Mouse (Mus musculus): ENCODE results near the gene Hoxc10. TPM values are rescaled to one million over a fixed set of nuclear protein-coding genes. Genes with fewer than 3 reads are reported as not detected.
A peak's percentile ranks its signal among the peaks of the same experiment; 100 is the strongest.

Gene Hoxc10
- polyA plus RNA-seq (2014; fragmentation: Nextera tagmentation; extraction: Ambion mirVana) = 0.10 and 0.18 TPM in 2 replicates

GRCm38 (mm10) chr15:102966776-102967311, at the start of gene Hoxc10:
TSS of gene Hoxc10 (plus strand) at chr15:102966796.
- 0 out of 2 replicates have a peak, but pooled peaks cover 2% of the 10 kb centered on the region for H3K4me1 ChIP-seq (ENCODE audit: control insufficient read depth, insufficient read depth, low read length)
- peak within 1 kb of the TSS; percentile 14; the same call in 1 of the 2 replicates for H3K4me3 ChIP-seq (ENCODE audit: low read depth, low read length)
- H3K27me3 ChIP-seq (ENCODE audit: control insufficient read depth, insufficient read depth, low read length) = peaks cover 97% of the 10 kb centered on the region
- H3K9ac ChIP-seq (ENCODE audit: low read depth, low read length) = no peak within 1 kb of the TSS
- no peaks in the 10 kb centered on the region for H3K36me3 ChIP-seq (ENCODE audit: control insufficient read depth, insufficient read depth, low read length)
- 3% methylated on average over 27 of the region's 27 CpGs for WGBS (ENCODE audit: insufficient replicate concordance)
- H3K4me2 ChIP-seq = peak within 1 kb of the TSS; percentile 23; the same call in 1 of the 2 replicates
- no peaks in the 10 kb centered on the region for H3K9me3 ChIP-seq (replicated peaks; ENCODE audit: control insufficient read depth, low read length)
- ATAC-seq (replicated peaks; ENCODE audit: insufficient number of reproducible peaks, low FRiP score, low TSS enrichment) = 0 out of 2 replicates have a peak, but pooled peaks have one; percentile 7
- no peak within 1 kb of the TSS for H3K27ac ChIP-seq (ENCODE audit: low read depth, low read length)

GRCm38 (mm10) chr15:102917972-102918572, 48.5 kb upstream of the Hoxc10 start:
- Histone ChIP-seq H3K4me3 (ENCODE audit: low read depth, low read length) (no peak overlapping the region), H3K36me3 (ENCODE audit: control insufficient read depth, insufficient read depth, low read length) (no peaks in the 10 kb centered on the region), H3K4me1 (ENCODE audit: control insufficient read depth, insufficient read depth, low read length) (peaks cover 6% of the 10 kb centered on the region; the same call in 1 of the 2 replicates), H3K9ac (ENCODE audit: low read depth, low read length) (no peak overlapping the region), H3K9me3 (replicated peaks; ENCODE audit: control insufficient read depth, low read length) (no peaks in the 10 kb centered on the region), H3K4me2 (no peak overlapping the region), H3K27me3 (ENCODE audit: control insufficient read depth, insufficient read depth, low read length) (peaks cover 91% of the 10 kb centered on the region), H3K27ac (ENCODE audit: low read depth, low read length) (no peak overlapping the region)
- ATAC-seq (replicated peaks; ENCODE audit: insufficient number of reproducible peaks, low FRiP score, low TSS enrichment) = no peak
- WGBS (ENCODE audit: insufficient replicate concordance) = 1% methylated on average over 20 of the region's 20 CpGs

GRCm38 (mm10) chr15:102918611-102919265, 47.9 kb upstream of the Hoxc10 start:
- peaks cover 6% of the 10 kb centered on the region; the same call in 1 of the 2 replicates for H3K4me1 ChIP-seq (ENCODE audit: control insufficient read depth, insufficient read depth, low read length)
- H3K36me3 ChIP-seq (ENCODE audit: control insufficient read depth, insufficient read depth, low read length) = no peaks in the 10 kb centered on the region
- WGBS (ENCODE audit: insufficient replicate concordance) = 3% methylated on average over 7 of the region's 7 CpGs

GRCm38 (mm10) chr15:102919336-102920180, 47.0 kb upstream of the Hoxc10 start:
- Histone ChIP-seq H3K4me2 (no peak overlapping the region), H3K27me3 (ENCODE audit: control insufficient read depth, insufficient read depth, low read length) (peaks cover 96% of the 10 kb centered on the region), H3K4me3 (ENCODE audit: low read depth, low read length) (no peak overlapping the region), H3K4me1 (ENCODE audit: control insufficient read depth, insufficient read depth, low read length) (peaks cover 6% of the 10 kb centered on the region; the same call in 1 of the 2 replicates), H3K27ac (ENCODE audit: low read depth, low read length) (no peak overlapping the region), H3K9me3 (replicated peaks; ENCODE audit: control insufficient read depth, low read length) (no peaks in the 10 kb centered on the region), H3K9ac (ENCODE audit: low read depth, low read length) (no peak overlapping the region), H3K36me3 (ENCODE audit: control insufficient read depth, insufficient read depth, low read length) (no peaks in the 10 kb centered on the region)
- 6% methylated on average over 12 of the region's 12 CpGs for WGBS (ENCODE audit: insufficient replicate concordance)
- ATAC-seq (replicated peaks; ENCODE audit: insufficient number of reproducible peaks, low FRiP score, low TSS enrichment) = no peak

More at GRCm38 (mm10) chr15:102918611-102919265, 47.9 kb upstream of the Hoxc10 start:
- no peaks in the 10 kb centered on the region for H3K9me3 ChIP-seq (replicated peaks; ENCODE audit: control insufficient read depth, low read length)
- H3K27ac ChIP-seq (ENCODE audit: low read depth, low read length) = no peak overlapping the region
- H3K4me2 ChIP-seq = no peak overlapping the region
- no peak for ATAC-seq (replicated peaks; ENCODE audit: insufficient number of reproducible peaks, low FRiP score, low TSS enrichment)
- no peak overlapping the region for H3K9ac ChIP-seq (ENCODE audit: low read depth, low read length)
- H3K4me3 ChIP-seq (ENCODE audit: low read depth, low read length) = no peak overlapping the region
- peaks cover 92% of the 10 kb centered on the region for H3K27me3 ChIP-seq (ENCODE audit: control insufficient read depth, insufficient read depth, low read length)

- Histone ChIP-seq H3K27me3 (ENCODE audit: control insufficient read depth, insufficient read depth, low read length) (peaks cover 97% of the 10 kb centered on the region), H3K4me1 (ENCODE audit: control insufficient read depth, insufficient read depth, low read length) (peaks cover 6% of the 10 kb centered on the region; the same call in 1 of the 2 replicates), H3K9me3 (replicated peaks; ENCODE audit: control insufficient read depth, low read length) (no peaks in the 10 kb centered on the region), H3K27ac (ENCODE audit: low read depth, low read length) (no peak overlapping the region), H3K4me3 (ENCODE audit: low read depth, low read length) (peak overlapping the region; percentile 3; the same call in 1 of the 2 replicates), H3K9ac (ENCODE audit: low read depth, low read length) (no peak overlapping the region), H3K36me3 (ENCODE audit: control insufficient read depth, insufficient read depth, low read length) (no peaks in the 10 kb centered on the region), H3K4me2 (peak overlapping the region; percentile 50)
- 2% methylated on average over 20 of the region's 20 CpGs for WGBS (ENCODE audit: insufficient replicate concordance)
- ATAC-seq (replicated peaks; ENCODE audit: insufficient number of reproducible peaks, low FRiP score, low TSS enrichment) = no peak
Measured at GRCm38 (mm10) chr15:102920619-102921018, 46.0 kb upstream of the Hoxc10 start.

GRCm38 (mm10) chr15:102921053-102922011, 45.3 kb upstream of the Hoxc10 start, which contains the start of gene Hoxc13:
TSS of gene Hoxc13 (plus strand) at chr15:102921103.
- no peak within 1 kb of the TSS for H3K9ac ChIP-seq (ENCODE audit: low read depth, low read length)
- peaks cover 97% of the 10 kb centered on the region for H3K27me3 ChIP-seq (ENCODE audit: control insufficient read depth, insufficient read depth, low read length)
- H3K36me3 ChIP-seq (ENCODE audit: control insufficient read depth, insufficient read depth, low read length) = no peaks in the 10 kb centered on the region
- 2% methylated on average over 85 of the region's 88 CpGs for WGBS (ENCODE audit: insufficient replicate concordance)
- H3K4me1 ChIP-seq (ENCODE audit: control insufficient read depth, insufficient read depth, low read length) = peaks cover 6% of the 10 kb centered on the region; the same call in 1 of the 2 replicates
- H3K4me3 ChIP-seq (ENCODE audit: low read depth, low read length) = peak within 1 kb of the TSS; percentile 22
- no peaks in the 10 kb centered on the region for H3K9me3 ChIP-seq (replicated peaks; ENCODE audit: control insufficient read depth, low read length)
- H3K4me2 ChIP-seq = peak within 1 kb of the TSS; percentile 50
- ATAC-seq (replicated peaks; ENCODE audit: insufficient number of reproducible peaks, low FRiP score, low TSS enrichment) = peak; percentile 42; the same call in 1 of the 2 replicates
- no peak within 1 kb of the TSS for H3K27ac ChIP-seq (ENCODE audit: low read depth, low read length)

GRCm38 (mm10) chr15:102922012-102922362, 44.6 kb upstream of the Hoxc10 start:
- 1% methylated on average over 24 of the region's 24 CpGs for WGBS (ENCODE audit: insufficient replicate concordance)
- peak overlapping the region; percentile 4 for H3K4me3 ChIP-seq (ENCODE audit: low read depth, low read length)

More at GRCm38 (mm10) chr15:102922012-102922362, 44.6 kb upstream of the Hoxc10 start:
- no peak for ATAC-seq (replicated peaks; ENCODE audit: insufficient number of reproducible peaks, low FRiP score, low TSS enrichment)
- Histone ChIP-seq H3K9me3 (replicated peaks; ENCODE audit: control insufficient read depth, low read length) (no peaks in the 10 kb centered on the region), H3K9ac (ENCODE audit: low read depth, low read length) (no peak overlapping the region), H3K36me3 (ENCODE audit: control insufficient read depth, insufficient read depth, low read length) (no peaks in the 10 kb centered on the region), H3K4me1 (ENCODE audit: control insufficient read depth, insufficient read depth, low read length) (peaks cover 6% of the 10 kb centered on the region; the same call in 1 of the 2 replicates), H3K4me2 (peak overlapping the region; percentile 24; the same call in 1 of the 2 replicates), H3K27ac (ENCODE audit: low read depth, low read length) (no peak overlapping the region), H3K27me3 (ENCODE audit: control insufficient read depth, insufficient read depth, low read length) (peaks cover 96% of the 10 kb centered on the region)

Data from heart, embryonic 11.5 days (tissue).